Mouse (Mus musculus): ENCODE measurements at regions not wholly inside any gene's neighbourhood (a gene's known extent, or its start where the extent isn't known, plus 50 kb on each side); places are given as distances from the start of the nearest gene placed in this dataset.

GRCm38 (mm10) chr9:6645321-6645720, 375.7 kb upstream of the Ddi1 start:
- TF ChIP-seq EP300 (IDR thresholded peaks at IDR 0.05; ENCODE audit: low read depth): no peak
- no peak for TF ChIP-seq CTCF (IDR thresholded peaks at IDR 0.05; ENCODE audit: low read depth)

Measured in heart, postnatal 0 days (tissue).